Mouse (Mus musculus) retina, postnatal 7 days (tissue): ENCODE measurements around the gene Fnip2.

Experiments
- DNase-seq: peaks from one replicate; pipeline ENCODE4 v3.0.0-alpha.2; 2012; ENCODE audit warnings: low read depth, low spot score

Fnip2 gene

GRCm38 (mm10) chr3:79415929-79416328 lies 151.7 kb downstream of the Fnip2 start:
- DNase-seq, result no peak

GRCm38 (mm10) chr3:79415081-79415480 lies 152.5 kb downstream of the Fnip2 start:
- DNase-seq, result no peak

GRCm38 (mm10) chr3:79413492-79413891 lies 154.1 kb downstream of the Fnip2 start:
- DNase-seq, result no peak

- no peak for DNase-seq
Measured at GRCm38 (mm10) chr3:79411666-79412065, 155.9 kb downstream of the Fnip2 start.

GRCm38 (mm10) chr3:79410629-79410995 lies 157.0 kb downstream of the Fnip2 start:
- no peak for DNase-seq

- no peak for DNase-seq
Measured at GRCm38 (mm10) chr3:79409927-79410628, 157.5 kb downstream of the Fnip2 start.

- DNase-seq, result no peak
Measured at GRCm38 (mm10) chr3:79408546-79408945, 159.1 kb downstream of the Fnip2 start.
